Mouse (Mus musculus) hindbrain, postnatal 0 days (tissue): ENCODE measurements around the gene Iqgap1. TPM values are rescaled to one million over a fixed set of nuclear protein-coding genes. Genes with fewer than 3 reads are reported as not detected.

Source experiments
- ATAC-seq: fragments of 200-750 bp; cut with Nextera tagmentation; 2 replicates; pipeline ENCODE4 v1.8.0; 2017; ENCODE audit warnings: mild to moderate bottlenecking, moderate TSS enrichment, moderate library complexity
- DNase-seq: peaks from one replicate; pipeline ENCODE4 v3.0.0-alpha.2; 2015; ENCODE audit warnings: low spot score
- H3K27ac ChIP-seq: fragments of 300-500 bp; sonication (generic); 2 replicates; pipeline ENCODE4 v1.5.1; 2014; ENCODE audit warnings: mild to moderate bottlenecking
- H3K27me3 ChIP-seq: fragments of 300-500 bp; sonication (generic); 2 replicates; pipeline ENCODE4 v1.6.1; 2014; ENCODE audit warnings: low read length, mixed read lengths; ENCODE audit not compliant: insufficient read depth
- H3K36me3 ChIP-seq: fragments of 300-500 bp; sonication (generic); 2 replicates; pipeline ENCODE4 v1.6.1; 2014; ENCODE audit warnings: low read length, mixed read lengths; ENCODE audit not compliant: insufficient read depth
- H3K4me1 ChIP-seq: fragments of 300-500 bp; sonication (generic); 2 replicates; pipeline ENCODE4 v1.6.1; 2014; ENCODE audit warnings: antibody characterized with exemption, low read length, mixed read lengths; ENCODE audit not compliant: insufficient read depth
- H3K4me2 ChIP-seq: fragments of 300-500 bp; sonication (generic); 2 replicates; pipeline ENCODE4 v1.6.1; 2014; ENCODE audit warnings: low read depth, mild to moderate bottlenecking, low read length, moderate library complexity, mixed read lengths
- H3K4me3 ChIP-seq: fragments of 300-500 bp; sonication (generic); 2 replicates; pipeline ENCODE4 v1.5.1; 2014; ENCODE audit warnings: low read length
- H3K9ac ChIP-seq: fragments of 300-500 bp; sonication (generic); replicated peaks from 2 replicates; pipeline ENCODE4 v1.6.1; 2014; ENCODE audit warnings: mild to moderate bottlenecking, low read length, moderate library complexity, mixed read lengths
- H3K9me3 ChIP-seq: fragments of 300-500 bp; sonication (generic); 2 replicates; pipeline ENCODE4 v1.6.1; 2016; ENCODE audit warnings: low read length, mixed read lengths
- CTCF ChIP-seq: IDR thresholded peaks from 2 replicates; pipeline ENCODE4 v1.5.1; 2016; ENCODE audit warnings: antibody characterized with exemption, control low read depth, low read depth
- WGBS: fragments of 180-500 bp; shearing (Covaris S2); extraction: QIAGEN DNeasy Blood & Tissue Kit; methylation state at CpG from one replicate; pipeline ENCODE4 v1.1.7; 2014; 5-methylcytosine and 5-hydroxymethylcytosine counted together
- polyA plus RNA-seq: library from polyadenylated mRNA; unstranded; fragments of >200 nt; fragmentation: Nextera tagmentation; extraction: Ambion mirVana; gene quantifications from 2 replicates; pipeline ENCODE4 v1.2.1, GENCODE M21; 2015
- total RNA-seq: library from RNA; depleted of rRNA; stranded (reverse); fragments of >200 nt; gene quantifications from 2 replicates; pipeline ENCODE4 v1.2.3, GENCODE M21; 2014

The Iqgap1 gene
- total and polyA plus RNA-seq, 2 experiments from 2014 or later, result 15.7 to 29.4 TPM

DNA sequence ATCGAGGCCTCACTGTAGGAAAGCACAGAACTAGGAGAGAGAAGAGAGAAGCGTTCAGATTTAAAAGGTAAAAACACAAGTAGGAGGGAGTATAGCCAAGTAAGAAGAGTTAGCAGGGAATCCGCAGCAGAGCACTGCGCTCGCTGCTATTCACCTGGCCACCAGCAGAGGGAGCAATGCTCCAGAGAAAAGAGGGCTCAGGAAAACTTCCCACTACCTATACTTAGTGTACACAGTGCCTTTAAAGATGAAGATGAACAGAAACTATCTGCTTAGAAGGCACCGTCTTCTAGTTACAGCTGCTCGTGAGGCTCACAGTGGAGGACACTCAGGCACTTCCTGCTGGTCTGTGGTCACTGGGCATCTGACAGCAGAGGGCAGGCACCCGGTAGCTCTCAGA lies 96.1 kb downstream of the Iqgap1 start:
- Histone ChIP-seq H3K9ac (no peak overlapping the region), H3K4me1 (no peaks in the 10 kb centered on the region), H3K27me3 (no peaks in the 10 kb centered on the region), H3K4me3 (no peak overlapping the region), H3K27ac (no peak overlapping the region), H3K36me3 (peaks cover 62% of the 10 kb centered on the region), H3K9me3 (no peaks in the 10 kb centered on the region), H3K4me2 (no peak overlapping the region)
- DNase-seq (peak; percentile 81), ATAC-seq (peak; percentile 58)
- WGBS, result 28% methylated on average over 8 of the region's 8 CpGs
- peak; percentile 94 for TF ChIP-seq CTCF

DNA sequence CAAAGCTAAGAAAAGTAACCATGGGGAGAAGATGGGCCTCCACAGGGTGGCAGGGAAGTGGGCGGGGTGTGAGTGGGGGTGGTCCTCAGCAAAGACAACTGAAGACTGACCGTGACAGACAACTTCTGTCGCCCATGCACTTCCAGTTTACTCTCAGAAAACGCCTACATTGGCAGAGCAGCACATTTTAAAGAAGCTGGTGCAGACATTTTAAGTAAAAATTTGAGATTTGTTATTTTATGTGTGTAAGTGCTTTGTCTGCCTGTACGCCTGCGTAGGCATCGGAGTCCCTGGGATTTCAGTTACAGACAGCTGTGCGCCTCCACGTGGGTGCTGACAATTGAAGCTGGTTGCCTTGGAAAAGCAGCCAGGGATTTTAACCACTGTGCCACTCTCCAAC lies 104.7 kb downstream of the Iqgap1 start:
- H3K27ac ChIP-seq, result no peak overlapping the region

DNA sequence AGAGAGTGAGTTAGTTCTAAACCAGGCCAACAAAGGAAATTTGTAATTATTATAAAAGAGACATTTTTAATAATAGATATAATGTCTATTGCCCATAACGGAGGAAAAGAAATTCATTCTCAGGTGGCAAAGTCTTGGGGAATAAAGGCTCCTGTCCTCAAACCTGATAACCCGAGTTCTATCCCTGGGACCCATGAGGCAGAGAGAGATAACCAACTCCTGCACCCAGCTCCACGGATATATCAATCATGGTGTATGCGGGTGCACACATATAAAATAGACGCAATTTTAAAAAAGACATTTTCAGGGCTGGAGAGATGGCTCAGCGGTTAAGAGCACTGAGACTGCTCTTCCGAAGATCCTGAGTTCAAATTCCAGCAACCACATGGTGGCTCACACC lies 106.2 kb downstream of the Iqgap1 start:
- Histone ChIP-seq H3K36me3 (peaks cover 45% of the 10 kb centered on the region), H3K4me1 (no peaks in the 10 kb centered on the region), H3K27me3 (no peaks in the 10 kb centered on the region), H3K4me3 (no peak overlapping the region), H3K4me2 (no peak overlapping the region), H3K9ac (no peak overlapping the region), H3K27ac (no peak overlapping the region), H3K9me3 (no peaks in the 10 kb centered on the region)
- DNase-seq (no peak), ATAC-seq (no peak)
- 94% methylated on average over 7 of the region's 7 CpGs for WGBS
- TF ChIP-seq CTCF, result no peak

More for the DNA sequence above, 104.7 kb downstream of the Iqgap1 start:
- WGBS, result 30% methylated on average over 9 of the region's 9 CpGs
- H3K27me3 ChIP-seq, result no peaks in the 10 kb centered on the region
- H3K4me1 ChIP-seq, result no peaks in the 10 kb centered on the region
- peaks cover 48% of the 10 kb centered on the region for H3K36me3 ChIP-seq
- no peak overlapping the region for H3K4me3 ChIP-seq
- no peak overlapping the region for H3K4me2 ChIP-seq
- no peak for TF ChIP-seq CTCF
- ATAC-seq (no peak), DNase-seq (no peak)
- H3K9ac ChIP-seq, result no peak overlapping the region
- no peaks in the 10 kb centered on the region for H3K9me3 ChIP-seq

DNA sequence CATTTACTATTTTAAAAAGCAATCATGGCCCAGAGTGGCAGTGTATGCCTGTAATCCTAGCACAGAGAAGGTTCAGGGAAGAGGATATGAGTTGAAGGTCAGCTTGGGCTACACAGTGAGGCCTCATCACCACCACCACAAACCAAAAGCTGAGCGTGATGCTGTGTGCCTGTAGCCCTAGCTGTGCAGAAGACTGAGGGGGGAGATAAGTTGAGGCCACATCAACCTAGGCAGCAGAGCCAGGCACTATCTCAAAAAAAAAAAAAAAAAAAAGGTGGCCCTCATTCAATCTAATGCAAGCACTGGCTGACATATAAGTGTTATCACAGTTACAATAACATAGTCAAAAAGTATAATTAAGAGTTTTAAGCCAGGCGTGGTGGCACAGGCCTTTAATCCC lies 106.7 kb downstream of the Iqgap1 start:
- no peaks in the 10 kb centered on the region for H3K9me3 ChIP-seq
- ATAC-seq (no peak), DNase-seq (no peak)
- WGBS, result 95% methylated on average over 2 of the region's 2 CpGs
- no peak overlapping the region for H3K4me3 ChIP-seq
- no peaks in the 10 kb centered on the region for H3K4me1 ChIP-seq
- no peak overlapping the region for H3K9ac ChIP-seq
- peaks cover 40% of the 10 kb centered on the region for H3K36me3 ChIP-seq
- H3K27ac ChIP-seq, result no peak overlapping the region
- no peak for TF ChIP-seq CTCF
- no peak overlapping the region for H3K4me2 ChIP-seq
- no peaks in the 10 kb centered on the region for H3K27me3 ChIP-seq

DNA sequence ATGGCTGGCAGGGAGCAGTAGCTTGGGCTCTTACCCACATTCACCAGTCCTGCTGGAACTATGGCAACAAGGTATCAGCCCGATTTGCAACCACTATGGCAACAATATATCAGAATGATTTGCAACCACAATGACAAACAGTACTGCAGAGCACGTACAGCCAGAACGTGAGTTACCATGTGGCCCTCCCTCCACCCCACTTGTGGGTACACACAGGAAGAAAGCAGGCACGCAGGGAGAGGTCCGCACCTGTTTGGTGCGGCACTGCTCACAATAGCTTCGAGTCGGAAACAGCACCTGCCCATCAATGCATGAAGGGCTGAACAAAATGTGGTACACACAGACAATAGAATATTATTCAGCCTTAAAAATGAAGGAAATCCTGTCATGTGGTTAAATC lies 107.3 kb downstream of the Iqgap1 start:
- no peak for DNase-seq
- ATAC-seq, result no peak
- Histone ChIP-seq H3K4me3 (no peak overlapping the region), H3K27ac (no peak overlapping the region), H3K36me3 (peaks cover 39% of the 10 kb centered on the region), H3K27me3 (no peaks in the 10 kb centered on the region), H3K4me1 (no peaks in the 10 kb centered on the region), H3K4me2 (no peak overlapping the region), H3K9me3 (no peaks in the 10 kb centered on the region), H3K9ac (no peak overlapping the region)
- no peak for TF ChIP-seq CTCF
- 75% methylated on average over 8 of the region's 8 CpGs for WGBS

DNA sequence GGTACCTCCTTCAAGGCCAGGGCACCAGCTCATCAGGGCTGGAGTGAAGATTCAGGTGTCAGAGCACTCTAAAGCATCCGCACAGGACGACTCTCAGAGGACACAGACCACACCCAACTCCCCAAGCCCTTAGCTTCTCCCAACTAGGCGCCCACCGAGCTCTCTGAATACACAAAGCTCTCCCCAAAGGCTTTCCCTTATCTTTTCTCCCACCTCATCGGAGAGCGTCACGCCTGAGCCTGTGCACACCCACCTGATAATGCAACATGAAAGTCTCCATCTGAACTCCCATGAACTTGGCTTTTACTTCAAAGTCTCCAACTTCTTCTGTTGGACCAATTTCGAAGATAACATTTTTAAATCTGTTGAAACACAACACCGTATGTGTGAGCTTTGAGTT lies 109.0 kb downstream of the Iqgap1 start:
- 90% methylated on average over 9 of the region's 9 CpGs for WGBS
- no peak for TF ChIP-seq CTCF
- DNase-seq (no peak), ATAC-seq (no peak)
- no peak overlapping the region for H3K27ac ChIP-seq
- H3K4me1 ChIP-seq, result no peaks in the 10 kb centered on the region
- peaks cover 27% of the 10 kb centered on the region for H3K36me3 ChIP-seq
- H3K27me3 ChIP-seq, result no peaks in the 10 kb centered on the region
- H3K4me3 ChIP-seq, result no peak overlapping the region
- no peak overlapping the region for H3K9ac ChIP-seq
- H3K9me3 ChIP-seq, result no peaks in the 10 kb centered on the region
- H3K4me2 ChIP-seq, result no peak overlapping the region

DNA sequence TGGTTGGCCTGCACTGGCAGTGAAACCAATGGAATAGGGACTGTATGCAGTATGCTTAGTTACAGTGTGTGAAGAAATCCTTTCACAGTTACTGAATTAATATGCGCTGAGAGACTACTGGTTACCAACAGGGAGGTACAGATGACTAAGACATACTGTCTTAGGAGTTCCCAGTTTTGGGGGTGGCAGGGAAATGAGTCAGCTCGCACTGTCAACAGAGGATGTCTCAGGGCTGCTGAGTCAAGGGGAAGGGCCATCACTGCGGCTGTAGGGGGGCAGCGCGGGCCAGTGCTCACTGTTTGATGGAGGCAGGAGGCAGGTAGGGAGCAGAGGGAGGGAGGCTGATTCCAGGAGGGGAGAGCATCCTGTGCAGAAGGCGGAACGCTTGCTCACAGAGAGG lies 110.5 kb downstream of the Iqgap1 start:
- Histone ChIP-seq H3K9ac (no peak overlapping the region), H3K9me3 (no peaks in the 10 kb centered on the region), H3K4me3 (no peak overlapping the region), H3K36me3 (peaks cover 23% of the 10 kb centered on the region), H3K4me2 (no peak overlapping the region), H3K27ac (no peak overlapping the region), H3K4me1 (no peaks in the 10 kb centered on the region), H3K27me3 (no peaks in the 10 kb centered on the region)
- TF ChIP-seq CTCF, result no peak
- DNase-seq (no peak), ATAC-seq (no peak)
- 84% methylated on average over 7 of the region's 7 CpGs for WGBS
